Mouse (Mus musculus): ENCODE data around the gene Sfxn5. TPM values are rescaled to one million over a fixed set of nuclear protein-coding genes. Genes with fewer than 3 reads are reported as not detected.
A peak's percentile ranks its signal among the peaks of the same experiment; 100 is the strongest.

Gene Sfxn5
- total RNA-seq, 2 experiments from 2014 or later = 167 to 175 TPM

DNA sequence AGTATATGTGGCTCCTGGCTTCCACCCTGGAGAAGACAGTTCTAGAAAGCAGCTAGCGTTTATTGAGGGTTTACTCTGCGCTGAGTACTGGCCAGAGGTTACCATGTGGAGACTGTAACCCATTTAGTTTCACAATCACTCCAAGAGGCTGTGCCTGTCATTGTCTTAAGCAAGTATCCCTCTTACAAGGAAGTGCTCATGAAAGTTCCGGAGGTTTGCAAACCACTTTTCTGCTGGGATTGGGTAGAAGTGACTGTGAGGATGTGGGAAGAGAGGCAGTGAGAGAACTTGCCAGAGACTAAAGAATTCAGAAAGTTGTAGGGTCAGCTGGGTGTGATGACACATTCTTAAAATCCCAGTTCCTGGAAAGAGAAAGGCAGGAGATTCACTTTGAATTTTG lies 149.3 kb downstream of the Sfxn5 start:
- Histone ChIP-seq H3K27ac (no peak overlapping the region), H3K4me3 (no peak overlapping the region)
- DNase-seq (ENCODE audit: low spot score in 2 of 2) = no peak
- no peak for TF ChIP-seq CTCF (conservative IDR thresholded peaks at IDR 0.05)

DNA sequence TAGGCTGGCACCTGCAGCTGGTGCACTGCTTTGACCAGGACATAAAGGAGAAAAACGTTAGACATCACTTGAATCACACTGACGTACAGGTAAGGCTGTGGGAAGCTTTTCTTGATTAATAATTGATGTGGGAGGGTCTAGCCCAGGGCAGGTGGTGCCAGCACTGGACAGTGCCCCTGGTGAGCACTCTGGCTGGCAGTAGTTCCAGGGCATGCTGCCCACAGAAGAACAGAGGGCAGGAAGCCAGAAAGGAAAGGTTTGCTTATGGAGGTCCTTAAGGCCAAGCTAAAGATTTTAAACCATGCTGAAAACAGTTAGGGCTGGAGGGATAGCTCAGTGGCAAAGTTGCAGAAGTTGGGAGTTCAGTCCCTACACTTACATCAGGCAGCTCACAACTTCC lies 153.2 kb downstream of the Sfxn5 start:
- no peak overlapping the region for H3K27ac ChIP-seq
- TF ChIP-seq CTCF (conservative IDR thresholded peaks at IDR 0.05) = no peak
- no peak for DNase-seq (ENCODE audit: low spot score in 2 of 2)
- no peak overlapping the region for H3K4me3 ChIP-seq

DNA sequence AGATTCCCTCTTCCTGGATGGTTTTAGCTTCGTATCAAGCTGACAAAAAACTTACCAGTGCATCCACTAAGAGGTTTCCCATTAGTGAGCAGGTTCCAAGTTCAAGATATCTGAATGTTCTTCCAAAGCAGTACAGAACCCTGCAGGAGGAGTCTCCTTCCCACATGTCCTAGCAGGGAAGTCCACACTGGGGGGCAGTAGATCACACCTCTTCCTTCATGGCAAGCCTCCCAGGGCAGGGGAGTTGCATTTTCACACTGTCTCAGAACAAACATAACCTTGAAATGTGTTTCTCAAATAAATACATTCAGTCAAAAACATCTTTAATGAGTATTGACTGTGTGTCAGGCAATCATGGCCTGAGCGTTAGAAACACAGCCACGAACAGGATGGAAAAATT lies 153.7 kb downstream of the Sfxn5 start:
- peak; percentile 47 for TF ChIP-seq CTCF (conservative IDR thresholded peaks at IDR 0.05)
- no peak for DNase-seq (ENCODE audit: low spot score in 2 of 2)
- no peak overlapping the region for H3K4me3 ChIP-seq
- H3K27ac ChIP-seq = no peak overlapping the region

DNA sequence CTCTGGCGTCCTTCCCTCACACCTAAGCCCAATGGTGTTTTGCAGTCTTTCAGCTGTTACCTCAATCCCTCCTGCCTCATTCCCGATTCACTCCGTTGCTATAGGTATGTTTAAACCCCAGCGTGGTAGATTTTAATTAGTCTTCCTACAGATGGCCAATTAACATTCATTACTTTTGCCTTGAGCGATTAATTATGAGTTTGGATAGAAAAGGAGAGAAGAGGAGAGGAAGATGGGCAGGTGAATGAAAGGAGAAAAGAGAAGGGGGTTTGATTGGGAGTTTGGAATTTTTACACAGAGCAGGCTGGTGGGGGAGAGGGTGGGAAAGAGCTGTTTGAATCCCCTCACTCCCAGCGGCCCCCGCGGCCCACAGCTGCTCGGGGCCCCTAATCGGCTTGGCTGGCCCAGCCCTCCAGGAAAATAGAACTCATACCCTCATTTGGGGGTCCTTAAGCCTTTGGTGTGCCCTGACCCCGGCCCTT lies 167.7 kb downstream of the Sfxn5 start:
- no peak overlapping the region for H3K27ac ChIP-seq
- no peak for DNase-seq (ENCODE audit: low spot score in 2 of 2)
- no peak for TF ChIP-seq CTCF (conservative IDR thresholded peaks at IDR 0.05)
- no peak overlapping the region for H3K4me3 ChIP-seq

Small RNA genes within 50 kb of the gene (microRNA-seq; reads per million reads assigned to microRNA genes)
- gene Mir705 = 0 reads per million in 2 experiments

Other genes starting within 250 kb of the Sfxn5 start
- 10 to 100 TPM; 44.5 to 48.2 TPM for gene Spr, start 195.7 kb downstream of the Sfxn5 start, total RNA-seq (2021)
- gene Emx1, start 146.0 kb downstream of the Sfxn5 start, total RNA-seq (2021) = 10 to 100 TPM; 15.9 to 20.2 TPM
- gene Rab11fip5, start 41.2 kb upstream of the Sfxn5 start, total RNA-seq (2021) = 10 to 100 TPM; 55.1 to 58.2 TPM
- gene Noto, start 90.5 kb upstream of the Sfxn5 start, total RNA-seq (2021) = not detected
- 10 to 100 TPM; 45.4 to 46.0 TPM for gene Smyd5, start 98.6 kb upstream of the Sfxn5 start, total RNA-seq (2021)
- gene Cct7, start 118.1 kb upstream of the Sfxn5 start, total RNA-seq (2021) = 100 to 1,000 TPM; 212 to 216 TPM
- gene Pradc1, start 118.5 kb upstream of the Sfxn5 start, total RNA-seq (2021) = 10 to 100 TPM; 13.1 to 18.2 TPM
- gene Fbxo41, start 169.6 kb upstream of the Sfxn5 start, total RNA-seq (2021) = 10 to 100 TPM; 84.7 to 90.8 TPM
- gene Egr4, start 180.2 kb upstream of the Sfxn5 start, total RNA-seq (2021) = 10 to 100 TPM; 20.5 to 27.6 TPM